Mouse (Mus musculus) forebrain, postnatal 0 days (tissue): ENCODE results near the gene Arg2. TPM values are rescaled to one million over a fixed set of nuclear protein-coding genes. Genes with fewer than 3 reads are reported as not detected.

Experiments used
- ATAC-seq: fragments of 200-750 bp; cut with Nextera tagmentation; 2 replicates; pipeline ENCODE4 v1.8.0; 2017; ENCODE audit warnings: mild to moderate bottlenecking, moderate library complexity
- DNase-seq: peaks from one replicate; pipeline ENCODE4 v3.0.0-alpha.2; 2015
- H3K27ac ChIP-seq: fragments of 300-500 bp; sonication (generic); 2 replicates; pipeline ENCODE4 v1.5.1; 2014; ENCODE audit warnings: low read depth, mild to moderate bottlenecking, antibody characterized with exemption, low read length, moderate library complexity, mixed read lengths
- H3K27me3 ChIP-seq: fragments of 300-500 bp; sonication (generic); 2 replicates; pipeline ENCODE4 v1.6.1; 2014; ENCODE audit warnings: mild to moderate bottlenecking, low read length, mixed read lengths; ENCODE audit not compliant: insufficient read depth
- H3K36me3 ChIP-seq: fragments of 300-500 bp; sonication (generic); 2 replicates; pipeline ENCODE4 v1.6.1; 2014; ENCODE audit warnings: mild to moderate bottlenecking, moderate library complexity; ENCODE audit not compliant: insufficient read depth
- H3K4me1 ChIP-seq: fragments of 300-500 bp; sonication (generic); 2 replicates; pipeline ENCODE4 v1.6.1; 2014; ENCODE audit warnings: antibody characterized with exemption; ENCODE audit not compliant: insufficient read depth
- H3K4me2 ChIP-seq: fragments of 300-500 bp; sonication (generic); 2 replicates; pipeline ENCODE4 v1.6.1; 2014; ENCODE audit warnings: low read depth, mild to moderate bottlenecking, moderate library complexity
- H3K4me3 ChIP-seq: fragments of 300-500 bp; sonication (generic); 2 replicates; pipeline ENCODE4 v1.5.1; 2014; ENCODE audit warnings: low read depth, low read length, mixed read lengths
- H3K9ac ChIP-seq: fragments of 300-500 bp; sonication (generic); 2 replicates; pipeline ENCODE4 v1.6.1; 2014; ENCODE audit warnings: mild to moderate bottlenecking
- H3K9me3 ChIP-seq: fragments of 300-500 bp; sonication (generic); 2 replicates; pipeline ENCODE4 v1.6.1; 2016; ENCODE audit warnings: low read length
- CTCF ChIP-seq: sonication (generic); IDR thresholded peaks from 2 replicates; pipeline ENCODE4 v1.5.1; 2016; ENCODE audit warnings: antibody characterized with exemption, control low read depth, low read depth
- WGBS: fragments of 180-500 bp; shearing (Covaris S2); extraction: QIAGEN DNeasy Blood & Tissue Kit; methylation state at CpG from one replicate; pipeline ENCODE4 v1.1.7; 2014; 5-methylcytosine and 5-hydroxymethylcytosine counted together
- polyA plus RNA-seq: library from polyadenylated mRNA; unstranded; fragments of >200 nt; fragmentation: Nextera tagmentation; extraction: Ambion mirVana; gene quantifications from 2 replicates; pipeline ENCODE4 v1.2.1, GENCODE M21; 2015
- total RNA-seq: library from RNA; depleted of rRNA; stranded (reverse); fragments of >200 nt; gene quantifications from 2 replicates; pipeline ENCODE4 v1.2.3, GENCODE M21; 2014; rRNA removed

The Arg2 gene
- total and polyA plus RNA-seq, 2 experiments from 2014 or later: 15.9 to 22.7 TPM

GRCm38 (mm10) chr12:79190931-79191673 is 60.5 kb downstream of the Arg2 start:
- ATAC-seq (peak; percentile 98), DNase-seq (peak; percentile 87)
- H3K36me3 ChIP-seq: peaks cover 20% of the 10 kb centered on the region
- under 1% methylated on average over 18 of the region's 18 CpGs for WGBS
- H3K9ac ChIP-seq: peak overlapping the region; percentile 57
- TF ChIP-seq CTCF: peak; percentile 30; the same call in 1 of the 2 replicates
- H3K4me3 ChIP-seq: peak overlapping the region; percentile 62
- no peaks in the 10 kb centered on the region for H3K9me3 ChIP-seq
- H3K27ac ChIP-seq: peak overlapping the region; percentile 60; the same call in 1 of the 2 replicates
- no peaks in the 10 kb centered on the region for H3K27me3 ChIP-seq
- H3K4me1 ChIP-seq: peaks cover 12% of the 10 kb centered on the region
- H3K4me2 ChIP-seq: peak overlapping the region; percentile 76

GRCm38 (mm10) chr12:79191701-79192100 is 61.1 kb downstream of the Arg2 start:
- Histone ChIP-seq H3K4me1 (peaks cover 12% of the 10 kb centered on the region), H3K9ac (peak overlapping the region; percentile 57), H3K27ac (peak overlapping the region; percentile 60; the same call in 1 of the 2 replicates), H3K4me2 (peak overlapping the region; percentile 76), H3K9me3 (no peaks in the 10 kb centered on the region), H3K36me3 (peaks cover 14% of the 10 kb centered on the region), H3K27me3 (no peaks in the 10 kb centered on the region), H3K4me3 (peak overlapping the region; percentile 62)
- WGBS: 6% methylated on average over 14 of the region's 14 CpGs
- TF ChIP-seq CTCF: peak; percentile 74
- DNase-seq (peak; percentile 87), ATAC-seq (peak; percentile 93)

- Histone ChIP-seq H3K4me2 (peak within 1 kb of the TSS; percentile 76), H3K27me3 (no peaks in the 10 kb centered on the region), H3K27ac (peak within 1 kb of the TSS; percentile 60; the same call in 1 of the 2 replicates), H3K4me3 (peak within 1 kb of the TSS; percentile 62), H3K9ac (peak within 1 kb of the TSS; percentile 57), H3K9me3 (no peaks in the 10 kb centered on the region), H3K4me1 (peaks cover 12% of the 10 kb centered on the region), H3K36me3 (peaks cover 10% of the 10 kb centered on the region)
- ATAC-seq (no peak), DNase-seq (no peak)
- WGBS: 67% methylated on average over 6 of the region's 6 CpGs
- no peak for TF ChIP-seq CTCF
These were observed 61.6 kb downstream of the Arg2 start, which contains the start of gene Rdh11 for GRCm38 (mm10) chr12:79192193-79192592. Gene Rdh11 (minus strand): TSS chr12:79192293.

GRCm38 (mm10) chr12:79193441-79193840 is 62.9 kb downstream of the Arg2 start:
- TF ChIP-seq CTCF: peak; percentile 57
- H3K36me3 ChIP-seq: no peaks in the 10 kb centered on the region
- H3K27ac ChIP-seq: no peak overlapping the region
- H3K4me3 ChIP-seq: no peak overlapping the region
- 6% methylated on average over 3 of the region's 3 CpGs for WGBS
- peak; percentile 43 for DNase-seq
- H3K9ac ChIP-seq: no peak overlapping the region
- H3K4me2 ChIP-seq: no peak overlapping the region
- no peaks in the 10 kb centered on the region for H3K27me3 ChIP-seq
- H3K9me3 ChIP-seq: no peaks in the 10 kb centered on the region
- ATAC-seq: no peak
- H3K4me1 ChIP-seq: peaks cover 12% of the 10 kb centered on the region

GRCm38 (mm10) chr12:79197105-79197504 is 66.5 kb downstream of the Arg2 start:
- Histone ChIP-seq H3K9me3 (no peaks in the 10 kb centered on the region), H3K27me3 (no peaks in the 10 kb centered on the region), H3K9ac (no peak overlapping the region), H3K36me3 (no peaks in the 10 kb centered on the region), H3K4me3 (no peak overlapping the region), H3K4me2 (no peak overlapping the region), H3K27ac (no peak overlapping the region), H3K4me1 (no peaks in the 10 kb centered on the region)
- TF ChIP-seq CTCF: no peak
- no peak for ATAC-seq
- WGBS: 91% methylated on average over 5 of the region's 5 CpGs
- no peak for DNase-seq

- ATAC-seq (no peak), DNase-seq (no peak)
- Histone ChIP-seq H3K9ac (no peak overlapping the region), H3K4me1 (no peaks in the 10 kb centered on the region), H3K27ac (no peak overlapping the region), H3K9me3 (no peaks in the 10 kb centered on the region), H3K4me2 (no peak overlapping the region), H3K27me3 (no peaks in the 10 kb centered on the region), H3K4me3 (no peak overlapping the region), H3K36me3 (no peaks in the 10 kb centered on the region)
- TF ChIP-seq CTCF: no peak
- 79% methylated on average over 3 of the region's 3 CpGs for WGBS
These were observed 71.3 kb downstream of the Arg2 start for GRCm38 (mm10) chr12:79201882-79202281.

Other genes with a start within 250 kb of the Arg2 start
- 1.1 and 1.2 TPM in 2 replicates for gene Plek2, start 223.8 kb upstream of the Arg2 start, total RNA-seq
- gene Plek2, start 223.8 kb upstream of the Arg2 start, polyA plus RNA-seq: 1.1 and 2.7 TPM in 2 replicates
- 111 and 153 TPM in 2 replicates for gene Tmem229b, start 123.2 kb upstream of the Arg2 start, total RNA-seq
- 47.5 and 54.8 TPM in 2 replicates for gene Tmem229b, start 123.2 kb upstream of the Arg2 start, polyA plus RNA-seq
- gene Plekhh1, start 101.6 kb upstream of the Arg2 start, total RNA-seq: 3.8 and 4.8 TPM in 2 replicates
- 0.47 and 0.86 TPM in 2 replicates for gene Plekhh1, start 101.6 kb upstream of the Arg2 start, polyA plus RNA-seq
- 14.0 and 15.5 TPM in 2 replicates for gene Pigh, start 41.1 kb upstream of the Arg2 start, total RNA-seq
- gene Pigh, start 41.1 kb upstream of the Arg2 start, polyA plus RNA-seq: 6.9 and 12.7 TPM in 2 replicates
- 97.6 and 129 TPM in 2 replicates for gene Vti1b, start 41.9 kb downstream of the Arg2 start, total RNA-seq
- 218 and 236 TPM in 2 replicates for gene Vti1b, start 41.9 kb downstream of the Arg2 start, polyA plus RNA-seq
- 48.3 and 52.2 TPM in 2 replicates for gene Rdh11, start 61.5 kb downstream of the Arg2 start, total RNA-seq
- 35.1 and 38.4 TPM in 2 replicates for gene Rdh11, start 61.5 kb downstream of the Arg2 start, polyA plus RNA-seq
- gene Rdh12, start 78.1 kb downstream of the Arg2 start, total RNA-seq: 1.2 and 1.3 TPM in 2 replicates
- 0.62 and 1.1 TPM in 2 replicates for gene Rdh12, start 78.1 kb downstream of the Arg2 start, polyA plus RNA-seq
- gene Zfyve26, start 165.5 kb downstream of the Arg2 start, total RNA-seq: 13.1 and 25.2 TPM in 2 replicates
- gene Zfyve26, start 165.5 kb downstream of the Arg2 start, polyA plus RNA-seq: 1.9 and 4.4 TPM in 2 replicates
- gene Rad51b, start 166.5 kb downstream of the Arg2 start, total RNA-seq: 0.23 and 0.62 TPM in 2 replicates
- gene Rad51b, start 166.5 kb downstream of the Arg2 start, polyA plus RNA-seq: 0.72 and 1.1 TPM in 2 replicates